Mouse (Mus musculus) CH12.LX (cell line): ENCODE data around the gene A230050P20Rik. TPM values are rescaled to one million over a fixed set of nuclear protein-coding genes. Genes with fewer than 3 reads are reported as not detected.

ENCODE experiments used
- DNase-seq: peaks from one replicate; pipeline ENCODE4 v3.0.0-alpha.2; 2013; ENCODE audit errors: extremely low read depth
- H3K27ac ChIP-seq: 2 replicates; pipeline ENCODE4 v1.5.1; 2012; ENCODE audit warnings: low read depth, mild to moderate bottlenecking, control low read depth, moderate library complexity; ENCODE audit not compliant: insufficient read depth
- H3K27me3 ChIP-seq: replicated peaks from 2 replicates; pipeline ENCODE3; 2012; ENCODE audit warnings: inconsistent platforms
- H3K36me3 ChIP-seq, 2 experiments: replicated peaks in 1 of 2; 2 replicates each; pipeline versions ENCODE3 to v1.6.1; 2012; ENCODE audit warnings: inconsistent platforms in 1 of 2, low read length in 1 of 2, mild to moderate bottlenecking in 1 of 2, mixed read lengths in 1 of 2, moderate library complexity in 1 of 2; ENCODE audit not compliant: control insufficient read depth in 1 of 2, insufficient read depth in 1 of 2
- H3K4me1 ChIP-seq, 2 experiments: 2 replicates each; pipeline ENCODE4 v1.6.1; 2012; ENCODE audit warnings: inconsistent platforms in 1 of 2, moderate library complexity in 1 of 2; ENCODE audit not compliant: insufficient read depth in 2 of 2, control insufficient read depth in 1 of 2
- H3K4me2 ChIP-seq: 2 replicates; pipeline ENCODE4 v1.6.1; 2012; ENCODE audit warnings: low read depth, mild to moderate bottlenecking, control low read depth; ENCODE audit not compliant: poor library complexity, insufficient read depth, severe bottlenecking
- H3K4me3 ChIP-seq, 3 experiments: fragments of 150-350 bp in 1 of 3; sonication (generic) in 1 of 3; replicated peaks in 1 of 3; 2 replicates each; pipeline versions ENCODE3 to v1.5.1; 2011 to 2012; ENCODE audit warnings: low read depth in 2 of 3, low read length in 2 of 3, mild to moderate bottlenecking in 2 of 3, moderate library complexity in 2 of 3, control low read depth in 1 of 3, improper control_type of control experiment in 1 of 3, inconsistent platforms in 1 of 3, mixed read lengths in 1 of 3; ENCODE audit not compliant: poor library complexity in 1 of 3
- H3K79me2 ChIP-seq: replicated peaks from 2 replicates; pipeline ENCODE4 v1.6.1; 2012; ENCODE audit warnings: mild to moderate bottlenecking, moderate library complexity; ENCODE audit not compliant: control insufficient read depth, poor library complexity, insufficient read depth, severe bottlenecking; ENCODE audit errors: extremely low read depth
- H3K9ac ChIP-seq: 2 replicates; pipeline ENCODE4 v1.6.1; 2012; ENCODE audit warnings: low read depth, mild to moderate bottlenecking, control low read depth, moderate library complexity; ENCODE audit not compliant: insufficient read depth
- H3K9me3 ChIP-seq: replicated peaks from 2 replicates; pipeline ENCODE3; 2012; ENCODE audit warnings: low read length, inconsistent platforms, mixed read lengths
- CHD1 ChIP-seq: IDR thresholded peaks from 2 replicates; pipeline ENCODE4 v1.6.1; 2012; ENCODE audit warnings: low read depth, low read length, improper control_type of control experiment, inconsistent platforms
- CHD2 ChIP-seq: IDR thresholded peaks from 2 replicates; pipeline ENCODE4 v1.6.1; 2011; ENCODE audit warnings: low read length, improper control_type of control experiment
- CTCF ChIP-seq, 2 experiments: IDR thresholded peaks in 1 of 2; conservative IDR thresholded peaks in 1 of 2; 2 replicates each; pipeline ENCODE4 v1.5.1; 2011 to 2012; ENCODE audit warnings: low read depth in 2 of 2, low read length in 2 of 2, improper control_type of control experiment in 1 of 2, inconsistent platforms in 1 of 2, mild to moderate bottlenecking in 1 of 2, moderate library complexity in 1 of 2
- E2F4 ChIP-seq: IDR thresholded peaks from 2 replicates; pipeline ENCODE4 v1.6.1; 2011; ENCODE audit warnings: low read depth, low read length, improper control_type of control experiment; ENCODE audit not compliant: insufficient replicate concordance
- ELF1 ChIP-seq: IDR thresholded peaks from 2 replicates; pipeline ENCODE4 v1.6.1; 2014; ENCODE audit warnings: low read depth, mild to moderate bottlenecking, inconsistent platforms, low read length, improper control_type of control experiment
- GABPA ChIP-seq: IDR thresholded peaks from 2 replicates; pipeline ENCODE4 v1.6.1; 2012; ENCODE audit warnings: low read depth, low read length, improper control_type of control experiment, inconsistent platforms; ENCODE audit not compliant: insufficient replicate concordance
- HCFC1 ChIP-seq: IDR thresholded peaks from 2 replicates; pipeline ENCODE4 v1.6.1; 2012; ENCODE audit warnings: low read depth, mild to moderate bottlenecking, inconsistent platforms, low read length, improper control_type of control experiment
- IRF4 ChIP-seq: IDR thresholded peaks from 2 replicates; pipeline ENCODE4 v1.6.1; 2014; ENCODE audit warnings: low read depth, mild to moderate bottlenecking, inconsistent platforms, low read length, improper control_type of control experiment
- JUN ChIP-seq: IDR thresholded peaks from 2 replicates; pipeline ENCODE4 v1.6.1; 2011; ENCODE audit warnings: low read depth, mild to moderate bottlenecking, low read length, improper control_type of control experiment, moderate library complexity; ENCODE audit not compliant: insufficient read depth
- KAT2A ChIP-seq: IDR thresholded peaks from 2 replicates; pipeline ENCODE4 v1.6.1; 2012; ENCODE audit warnings: low read length, improper control_type of control experiment, inconsistent platforms; ENCODE audit not compliant: insufficient replicate concordance
- MAFK ChIP-seq: IDR thresholded peaks from 2 replicates; pipeline ENCODE4 v1.6.1; 2011; ENCODE audit warnings: low read length, improper control_type of control experiment; ENCODE audit not compliant: insufficient replicate concordance
- MAX ChIP-seq: IDR thresholded peaks from 2 replicates; pipeline ENCODE4 v1.6.1; 2011; ENCODE audit warnings: low read length, improper control_type of control experiment
- MAZ ChIP-seq: IDR thresholded peaks from 2 replicates; pipeline ENCODE4 v1.6.1; 2012; ENCODE audit warnings: low read depth, mild to moderate bottlenecking, inconsistent platforms, low read length, improper control_type of control experiment, moderate library complexity
- MEF2A ChIP-seq: IDR thresholded peaks from 2 replicates; pipeline ENCODE4 v1.6.1; 2014; ENCODE audit warnings: low read depth, mild to moderate bottlenecking, inconsistent platforms, low read length, improper control_type of control experiment, borderline replicate concordance
- MXI1 ChIP-seq: IDR thresholded peaks from 2 replicates; pipeline ENCODE4 v1.6.1; 2011; ENCODE audit warnings: mild to moderate bottlenecking, low read depth, low read length, improper control_type of control experiment
- MYC ChIP-seq: IDR thresholded peaks from 2 replicates; pipeline ENCODE4 v1.6.1; 2011; ENCODE audit warnings: low read depth, mild to moderate bottlenecking, improper control_type of control experiment, low read length
- NELFE ChIP-seq: IDR thresholded peaks from 2 replicates; pipeline ENCODE4 v1.6.1; 2011; ENCODE audit warnings: low read depth, low read length, improper control_type of control experiment
- NRF1 ChIP-seq: IDR thresholded peaks from 2 replicates; pipeline ENCODE4 v1.6.1; 2014; ENCODE audit warnings: low read depth, mild to moderate bottlenecking, inconsistent platforms, low read length, improper control_type of control experiment, moderate library complexity
- PAX5 ChIP-seq: IDR thresholded peaks from 2 replicates; pipeline ENCODE4 v1.6.1; 2012; ENCODE audit warnings: low read length, inconsistent platforms, mixed read lengths
- POLR2A ChIP-seq: IDR thresholded peaks from 2 replicates; pipeline ENCODE4 v1.6.1; 2011; ENCODE audit warnings: low read depth, mild to moderate bottlenecking, improper control_type of control experiment, low read length
- POLR2AphosphoS2 ChIP-seq: IDR thresholded peaks from 2 replicates; pipeline ENCODE4 v1.6.1; 2011; ENCODE audit warnings: low read depth, low read length, improper control_type of control experiment
- RAD21 ChIP-seq: IDR thresholded peaks from 2 replicates; pipeline ENCODE4 v1.6.1; 2011; ENCODE audit warnings: low read depth, mild to moderate bottlenecking, low read length, improper control_type of control experiment, moderate library complexity
- RCOR1 ChIP-seq: conservative IDR thresholded peaks from 2 replicates; pipeline ENCODE4 v1.6.1; 2012; ENCODE audit warnings: low read depth, mild to moderate bottlenecking, inconsistent platforms, low read length, improper control_type of control experiment
- SIN3A ChIP-seq: IDR thresholded peaks from 2 replicates; pipeline ENCODE4 v1.6.1; 2012; ENCODE audit warnings: low read length, improper control_type of control experiment, inconsistent platforms
- SMC3 ChIP-seq: IDR thresholded peaks from 2 replicates; pipeline ENCODE4 v1.6.1; 2011; ENCODE audit warnings: low read depth, low read length, improper control_type of control experiment
- TBP ChIP-seq: conservative IDR thresholded peaks from 2 replicates; pipeline ENCODE4 v1.6.1; 2011; ENCODE audit warnings: low read depth, low read length, improper control_type of control experiment
- TCF12 ChIP-seq: IDR thresholded peaks from 2 replicates; pipeline ENCODE4 v1.6.1; 2014; ENCODE audit warnings: low read depth, mild to moderate bottlenecking, inconsistent platforms, low read length, improper control_type of control experiment
- UBTF ChIP-seq: IDR thresholded peaks from 2 replicates; pipeline ENCODE4 v1.6.1; 2012; ENCODE audit warnings: low read depth, mild to moderate bottlenecking, inconsistent platforms, low read length, improper control_type of control experiment, moderate library complexity
- USF1 ChIP-seq: IDR thresholded peaks from 2 replicates; pipeline ENCODE4 v1.6.1; 2014; ENCODE audit warnings: low read depth, mild to moderate bottlenecking, inconsistent platforms, low read length, improper control_type of control experiment
- USF2 ChIP-seq: conservative IDR thresholded peaks from 2 replicates; pipeline ENCODE4 v1.6.1; 2011; ENCODE audit warnings: low read depth, low read length, improper control_type of control experiment
- ZKSCAN1 ChIP-seq: IDR thresholded peaks from 2 replicates; pipeline ENCODE4 v1.6.1; 2012; ENCODE audit warnings: low read depth, inconsistent platforms, low read length, improper control_type of control experiment, borderline replicate concordance
- ZMIZ1 ChIP-seq: IDR thresholded peaks from 2 replicates; pipeline ENCODE4 v1.6.1; 2012; ENCODE audit warnings: low read depth, mild to moderate bottlenecking, inconsistent platforms, low read length, improper control_type of control experiment
- dilution Hi-C: fragments of 300-500 bp; cut with MboI; formaldehyde crosslinking; loops from 2 replicates; pipeline ENCODE4 v1.14.3; 2020; ENCODE audit warnings: low sequenced_read_pairs; ENCODE audit not compliant: extremely low pct_unique_long_range_greater_than_20kb, extremely low pct_ligation_motif_present
- in situ Hi-C: fragments of 300-500 bp; cut with MboI; formaldehyde crosslinking; loops from 3 replicates; pipeline ENCODE4 v1.14.3; 2019; ENCODE audit warnings: low sequenced_read_pairs, low pct_ligation_motif_present, low pct_unique_long_range_greater_than_20kb, mixed read lengths
- polyA plus RNA-seq: library from polyadenylated mRNA; unstranded; fragments of >175 nt; gene quantifications from 2 replicates; pipeline ENCODE4 v1.2.1, GENCODE M21; 2012; ENCODE audit warnings: low read depth; ENCODE audit not compliant: insufficient read length
- total RNA-seq, 2 experiments: library from RNA; depleted of rRNA; stranded (reverse); fragments of 300-350 nt in 1 of 2; fragments of >200 nt in 1 of 2; gene quantifications; 2 replicates each; pipeline ENCODE4 v1.2.3; 2012 to 2014

The A230050P20Rik gene
- total and polyA plus RNA-seq, 3 experiments, result 3.3 to 25.2 (median 11.0) TPM

GRCm38 (mm10) chr9:20898511-20899073 is 30.1 kb downstream of the A230050P20Rik start, which contains the start of gene Eif3g:
Eif3g (minus strand) TSS chr9:20898623.
- peaks cover 32 to 46% of the 10 kb centered on the region in 2 experiments for H3K36me3 ChIP-seq
- peak; percentile 82; the same call in 1 of the 2 replicates for TF ChIP-seq MEF2A
- TF ChIP-seq TBP, result peak; percentile 61; the same call in 1 of the 2 replicates
- no peak for TF ChIP-seq E2F4
- no peak for TF ChIP-seq MAZ
- no peak for TF ChIP-seq ZKSCAN1
- peak; percentile 57 for TF ChIP-seq NRF1
- TF ChIP-seq SIN3A, result peak; percentile 88
- TF ChIP-seq RCOR1, result no peak
- peak; percentile 70; the same call in 1 of the 2 replicates for TF ChIP-seq GABPA
- no peak for TF ChIP-seq CHD1
- peak; percentile 69 for TF ChIP-seq MAX
- peak; percentile 57; the same call in 1 of the 2 replicates for TF ChIP-seq IRF4
- peak; percentile 92 for TF ChIP-seq TCF12
- TF ChIP-seq PAX5, result no peak
- TF ChIP-seq SMC3, result peak; percentile 74
- 0 out of 2 replicates have a peak, but pooled peaks have one; percentile 38 for TF ChIP-seq POLR2AphosphoS2
- peak; percentile 83; the same call in 1 of the 2 replicates for TF ChIP-seq KAT2A
- peak; percentile 67 for TF ChIP-seq MXI1
- peak; percentile 13; the same call in 1 of the 2 replicates for TF ChIP-seq RAD21
- TF ChIP-seq NELFE, result peak; percentile 80
- TF ChIP-seq JUN, result no peak
- no peak for TF ChIP-seq UBTF
- TF ChIP-seq MAFK, result no peak
- peak; percentile 88 for TF ChIP-seq MYC
- peak; percentile 84 for TF ChIP-seq ELF1
- TF ChIP-seq USF1, result no peak
- TF ChIP-seq POLR2A, result peak; percentile 88
- TF ChIP-seq CTCF (conservative IDR thresholded peaks at IDR 0.05 in 1 of 2, IDR thresholded peaks at IDR 0.05 in 1 of 2; ENCODE audit: low read depth in 2 of 2, low read length in 2 of 2), result peak; percentile 63 to 96
- no peak for TF ChIP-seq USF2
- no peak for TF ChIP-seq CHD2
- no peak for TF ChIP-seq ZMIZ1
- peak; percentile 93 for TF ChIP-seq HCFC1
- H3K9me3 ChIP-seq, result no peaks in the 10 kb centered on the region
- in situ Hi-C loops (no loop called here), dilution Hi-C loops (no loop called here)
- peak within 1 kb of the TSS; percentile 85 for H3K4me2 ChIP-seq
- peak within 1 kb of the TSS; percentile 92 for H3K9ac ChIP-seq
- H3K79me2 ChIP-seq, result peaks cover 30% of the 10 kb centered on the region
- peaks cover 12 to 24% of the 10 kb centered on the region in 2 experiments for H3K4me1 ChIP-seq
- peak; percentile 73 for DNase-seq
- H3K27ac ChIP-seq, result peak within 1 kb of the TSS; percentile 32; the same call in 1 of the 2 replicates
- no peaks in the 10 kb centered on the region for H3K27me3 ChIP-seq
- H3K4me3 ChIP-seq, result peak within 1 kb of the TSS; percentile 85 to 99 (median 97)
